Mouse (Mus musculus) myocyte (in vitro differentiated cells): Measurements from ENCODE around the gene Rcvrn. TPM values are rescaled to one million over a fixed set of nuclear protein-coding genes. Genes with fewer than 3 reads are reported as not detected.

Experiments
- H3K27me3 ChIP-seq: one replicate; pipeline ENCODE4 v1.6.1; 2011; ENCODE audit not compliant: control insufficient read depth, insufficient read depth, insufficient read length
- H3K36me3 ChIP-seq: one replicate; pipeline ENCODE4 v1.6.1; 2011; ENCODE audit not compliant: control insufficient read depth, insufficient read depth
- H3K4me2 ChIP-seq: one replicate; pipeline ENCODE4 v1.6.1; 2011; ENCODE audit warnings: low read depth, control low read depth
- H3K4me3 ChIP-seq: one replicate; pipeline ENCODE4 v1.5.1; 2011; ENCODE audit warnings: mild to moderate bottlenecking, control low read depth, moderate library complexity
- H3K79me2 ChIP-seq: one replicate; pipeline ENCODE4 v1.6.1; 2011; ENCODE audit not compliant: control insufficient read depth, insufficient read depth
- H3ac ChIP-seq: one replicate; pipeline ENCODE4 v1.6.1; 2011; ENCODE audit not compliant: control insufficient read depth, insufficient read length
- CEBPB ChIP-seq: IDR thresholded peaks from 2 replicates; pipeline ENCODE4 v1.6.1; 2011; ENCODE audit warnings: mild to moderate bottlenecking, moderate library complexity; ENCODE audit not compliant: poor library complexity, insufficient read depth, severe bottlenecking
- E2F4 ChIP-seq: IDR thresholded peaks from one replicate; pipeline ENCODE4 v1.6.1; 2011; ENCODE audit warnings: mild to moderate bottlenecking, control low read depth, moderate library complexity; ENCODE audit not compliant: insufficient read depth
- MAX ChIP-seq: IDR thresholded peaks from one replicate; pipeline ENCODE4 v1.6.1; 2011; ENCODE audit warnings: low read depth, mild to moderate bottlenecking, control low read depth
- MYOD1 ChIP-seq, 3 experiments: IDR thresholded peaks; one replicate each; pipeline ENCODE4 v1.6.1; 2011; ENCODE audit warnings: control low read depth in 2 of 3, low read depth in 2 of 3, mild to moderate bottlenecking in 2 of 3, moderate library complexity in 1 of 3; ENCODE audit not compliant: insufficient read length in 2 of 3, control insufficient read depth in 1 of 3
- MYOG ChIP-seq, 3 experiments: IDR thresholded peaks; one replicate each; pipeline ENCODE4 v1.6.1; 2011; ENCODE audit warnings: control low read depth in 2 of 3, low read depth in 2 of 3, mild to moderate bottlenecking in 2 of 3; ENCODE audit not compliant: insufficient read length in 2 of 3, control insufficient read depth in 1 of 3, insufficient read depth in 1 of 3
- POLR2A ChIP-seq: IDR thresholded peaks from one replicate; pipeline ENCODE4 v1.6.1; 2011; ENCODE audit warnings: low read depth, mild to moderate bottlenecking, control low read depth, moderate library complexity; ENCODE audit not compliant: insufficient read length
- POLR2AphosphoS2 ChIP-seq: IDR thresholded peaks from one replicate; pipeline ENCODE4 v1.6.1; 2011; ENCODE audit warnings: low read depth, control low read depth; ENCODE audit not compliant: insufficient read length
- REST ChIP-seq: IDR thresholded peaks from one replicate; pipeline ENCODE4 v1.6.1; 2011; ENCODE audit warnings: mild to moderate bottlenecking, control low read depth, moderate library complexity; ENCODE audit not compliant: insufficient read depth, insufficient read length
- SRF ChIP-seq: IDR thresholded peaks from one replicate; pipeline ENCODE4 v1.6.1; 2011; ENCODE audit warnings: low read depth; ENCODE audit not compliant: control insufficient read depth, insufficient read length
- TCF12 ChIP-seq: IDR thresholded peaks from one replicate; pipeline ENCODE4 v1.6.1; 2011; ENCODE audit warnings: mild to moderate bottlenecking, control low read depth; ENCODE audit not compliant: poor library complexity, insufficient read depth, severe bottlenecking
- TCF3 ChIP-seq: IDR thresholded peaks from one replicate; pipeline ENCODE4 v1.6.1; 2011; ENCODE audit warnings: low read depth, control low read depth; ENCODE audit not compliant: insufficient read length
- USF1 ChIP-seq: IDR thresholded peaks from one replicate; pipeline ENCODE4 v1.6.1; 2011; ENCODE audit warnings: low read depth, mild to moderate bottlenecking, control low read depth, moderate library complexity
- polyA plus RNA-seq: library from polyadenylated mRNA; unstranded; fragments of >200 nt; fragmentation: generic; extraction: Trizol; gene quantifications from one replicate; pipeline ENCODE4 v1.2.1, GENCODE M21; 2012; ENCODE audit warnings: missing spikeins

The Rcvrn gene
- polyA plus RNA-seq, 1 experiment, result not detected

GRCm38 (mm10) chr11:67734597-67734996, 39.5 kb downstream of the Rcvrn start:
- TF ChIP-seq POLR2A, result no peak
- TF ChIP-seq MYOD1 (IDR thresholded peaks at IDR 0.05; ENCODE audit: control insufficient read depth in 1 of 3, insufficient read length in 2 of 3, low read depth in 2 of 3), result no peak
- no peak for TF ChIP-seq USF1
- TF ChIP-seq E2F4, result no peak
- TF ChIP-seq POLR2AphosphoS2, result no peak
- no peak for TF ChIP-seq REST
- TF ChIP-seq TCF12, result no peak
- no peak for TF ChIP-seq TCF3
- no peak for TF ChIP-seq CEBPB
- TF ChIP-seq SRF, result no peak
- H3K79me2 ChIP-seq, result no peaks in the 10 kb centered on the region
- no peak overlapping the region for H3ac ChIP-seq
- no peaks in the 10 kb centered on the region for H3K36me3 ChIP-seq
- H3K27me3 ChIP-seq, result no peaks in the 10 kb centered on the region
- no peak overlapping the region for H3K4me3 ChIP-seq
- H3K4me2 ChIP-seq, result no peak overlapping the region

GRCm38 (mm10) chr11:67738345-67738744, 43.2 kb downstream of the Rcvrn start:
- no peaks in the 10 kb centered on the region for H3K79me2 ChIP-seq

GRCm38 (mm10) chr11:67738846-67739490, 43.8 kb downstream of the Rcvrn start:
- TF ChIP-seq TCF3 (no peak), MYOD1 (IDR thresholded peaks at IDR 0.05; ENCODE audit: control insufficient read depth in 1 of 3, insufficient read length in 2 of 3, low read depth in 2 of 3) (no peak), REST (no peak), TCF12 (no peak), CEBPB (no peak), MYOG (IDR thresholded peaks at IDR 0.05; ENCODE audit: control insufficient read depth in 1 of 3, insufficient read depth in 1 of 3, insufficient read length in 2 of 3, low read depth in 2 of 3) (no peak), SRF (no peak), POLR2AphosphoS2 (no peak)
- Histone ChIP-seq H3ac (no peak overlapping the region), H3K27me3 (no peaks in the 10 kb centered on the region), H3K79me2 (no peaks in the 10 kb centered on the region), H3K4me2 (no peak overlapping the region), H3K36me3 (no peaks in the 10 kb centered on the region), H3K4me3 (no peak overlapping the region)

More at GRCm38 (mm10) chr11:67738345-67738744, 43.2 kb downstream of the Rcvrn start:
- Histone ChIP-seq H3K36me3 (no peaks in the 10 kb centered on the region), H3K4me2 (no peak overlapping the region), H3K27me3 (no peaks in the 10 kb centered on the region), H3K4me3 (no peak overlapping the region), H3ac (no peak overlapping the region)
- TF ChIP-seq REST, result no peak
- TF ChIP-seq CEBPB, result no peak
- no peak for TF ChIP-seq MYOD1 (IDR thresholded peaks at IDR 0.05; ENCODE audit: control insufficient read depth in 1 of 3, insufficient read length in 2 of 3, low read depth in 2 of 3)

- H3K4me2 ChIP-seq, result no peak overlapping the region
- TF ChIP-seq MAX (no peak), TCF12 (no peak), SRF (no peak), USF1 (no peak), TCF3 (no peak), E2F4 (no peak), CEBPB (no peak), MYOD1 (IDR thresholded peaks at IDR 0.05; ENCODE audit: control insufficient read depth in 1 of 3, insufficient read length in 2 of 3, low read depth in 2 of 3) (no peak)
- H3K4me3 ChIP-seq, result no peak overlapping the region
Observed at GRCm38 (mm10) chr11:67741569-67741968, 46.4 kb downstream of the Rcvrn start.

More at GRCm38 (mm10) chr11:67741569-67741968, 46.4 kb downstream of the Rcvrn start:
- H3ac ChIP-seq, result no peak overlapping the region
- H3K27me3 ChIP-seq, result peaks cover 14% of the 10 kb centered on the region
- H3K79me2 ChIP-seq, result no peaks in the 10 kb centered on the region
- H3K36me3 ChIP-seq, result no peaks in the 10 kb centered on the region

Other genes with a start within 250 kb of the Rcvrn start
- 0.02 TPM for gene Gas7, start 239.9 kb upstream of the Rcvrn start, polyA plus RNA-seq
- gene Glp2r, start 75.8 kb downstream of the Rcvrn start, polyA plus RNA-seq, result not detected
- not detected for gene Gsg1l2, start 79.3 kb downstream of the Rcvrn start, polyA plus RNA-seq
- gene Dhrs7c, start 102.9 kb downstream of the Rcvrn start, polyA plus RNA-seq, result 112 TPM
- 3.5 TPM for gene Usp43, start 226.8 kb downstream of the Rcvrn start, polyA plus RNA-seq